Mouse (Mus musculus): ENCODE measurements around the gene Ckb.
A peak's percentile ranks its signal among the peaks of the same experiment; 100 is the strongest.

The Ckb gene

GRCm38 (mm10) chr12:111669000-111669788 lies 2.9 kb downstream of the Ckb start:
- DNase-seq (ENCODE audit: low read depth, low spot score) = no peak

GRCm38 (mm10) chr12:111668457-111668912 lies 3.7 kb downstream of the Ckb start:
- peak; percentile 92 for DNase-seq (ENCODE audit: low read depth, low spot score)

GRCm38 (mm10) chr12:111667421-111667820 lies 4.7 kb downstream of the Ckb start:
- no peak for DNase-seq (ENCODE audit: low read depth, low spot score)

GRCm38 (mm10) chr12:111666380-111666779 lies 5.8 kb downstream of the Ckb start:
- DNase-seq (ENCODE audit: low read depth, low spot score) = no peak

GRCm38 (mm10) chr12:111665041-111665880 lies 6.9 kb downstream of the Ckb start:
- no peak for DNase-seq (ENCODE audit: low read depth, low spot score)

GRCm38 (mm10) chr12:111664144-111664634 lies 7.9 kb downstream of the Ckb start:
- DNase-seq (ENCODE audit: low read depth, low spot score) = peak; percentile 75

GRCm38 (mm10) chr12:111663228-111664143 lies 8.7 kb downstream of the Ckb start:
- no peak for DNase-seq (ENCODE audit: low read depth, low spot score)

- DNase-seq (ENCODE audit: low read depth, low spot score) = peak; percentile 61
Observed at GRCm38 (mm10) chr12:111661554-111661953, 10.6 kb downstream of the Ckb start.

GRCm38 (mm10) chr12:111660628-111661027 lies 11.5 kb downstream of the Ckb start:
- DNase-seq (ENCODE audit: low read depth, low spot score) = no peak

GRCm38 (mm10) chr12:111659331-111659730 lies 12.8 kb downstream of the Ckb start:
- no peak for DNase-seq (ENCODE audit: low read depth, low spot score)

- no peak for DNase-seq (ENCODE audit: low read depth, low spot score)
Observed at GRCm38 (mm10) chr12:111655695-111656094, 16.4 kb downstream of the Ckb start.

GRCm38 (mm10) chr12:111653434-111653833 lies 18.7 kb downstream of the Ckb start:
- peak; percentile 72 for DNase-seq (ENCODE audit: low read depth, low spot score)

GRCm38 (mm10) chr12:111652953-111653352 lies 19.2 kb downstream of the Ckb start:
- DNase-seq (ENCODE audit: low read depth, low spot score) = no peak

GRCm38 (mm10) chr12:111648061-111648645 lies 24.0 kb downstream of the Ckb start:
- peak; percentile 72 for DNase-seq (ENCODE audit: low read depth, low spot score)

Data from ES-CJ7 (cell line).